Mouse (Mus musculus) lung, embryonic 15.5 days (tissue): ENCODE measurements around the gene Coq5. TPM values are rescaled to one million over a fixed set of nuclear protein-coding genes. Genes with fewer than 3 reads are reported as not detected.

ENCODE experiments used
- ATAC-seq: fragments of 200-750 bp; cut with Nextera tagmentation; 2 replicates; pipeline ENCODE4 v1.8.0; 2017; ENCODE audit warnings: moderate number of reproducible peaks, borderline replicate concordance; ENCODE audit not compliant: low FRiP score, low TSS enrichment; ENCODE audit errors: extremely low read depth
- H3K27ac ChIP-seq: fragments of 300-500 bp; sonication (generic); 2 replicates; pipeline ENCODE4 v1.5.1; 2015; ENCODE audit warnings: moderate library complexity, mild to moderate bottlenecking, inconsistent platforms
- H3K27me3 ChIP-seq: fragments of 300-500 bp; sonication (generic); 2 replicates; pipeline ENCODE4 v1.6.1; 2015; ENCODE audit warnings: inconsistent platforms
- H3K36me3 ChIP-seq: fragments of 300-500 bp; sonication (generic); 2 replicates; pipeline ENCODE4 v1.6.1; 2015; ENCODE audit warnings: inconsistent platforms
- H3K4me1 ChIP-seq: fragments of 300-500 bp; sonication (generic); 2 replicates; pipeline ENCODE4 v1.6.1; 2015; ENCODE audit warnings: inconsistent platforms
- H3K4me2 ChIP-seq: fragments of 300-500 bp; sonication (generic); 2 replicates; pipeline ENCODE4 v1.6.1; 2015; ENCODE audit warnings: inconsistent platforms, mild to moderate bottlenecking, moderate library complexity
- H3K4me3 ChIP-seq: fragments of 300-500 bp; sonication (generic); 2 replicates; pipeline ENCODE4 v1.5.1; 2015; ENCODE audit warnings: mild to moderate bottlenecking, inconsistent platforms
- H3K9ac ChIP-seq: fragments of 300-500 bp; sonication (generic); 2 replicates; pipeline ENCODE4 v1.6.1; 2015; ENCODE audit warnings: inconsistent platforms
- H3K9me3 ChIP-seq: fragments of 300-500 bp; sonication (generic); 2 replicates; pipeline ENCODE4 v1.6.1; 2016; ENCODE audit warnings: inconsistent platforms
- WGBS: fragments of 180-500 bp; shearing (Covaris S2); methylation state at CpG from one replicate; pipeline ENCODE4 v1.1.7; 2015; 5-methylcytosine and 5-hydroxymethylcytosine counted together
- polyA plus RNA-seq: library from polyadenylated mRNA; unstranded; fragments of >200 nt; fragmentation: Nextera tagmentation; extraction: Ambion mirVana; gene quantifications from 2 replicates; pipeline ENCODE4 v1.2.1, GENCODE M21; 2015

The Coq5 gene
- polyA plus RNA-seq, result 37.6 and 40.4 TPM in 2 replicates

- Histone ChIP-seq H3K4me3 (peak within 1 kb of the TSS; percentile 91), H3K9ac (peak within 1 kb of the TSS; percentile 82), H3K4me1 (peaks cover 6% of the 10 kb centered on the region; the same call in 1 of the 2 replicates), H3K27me3 (no peaks in the 10 kb centered on the region), H3K4me2 (peak within 1 kb of the TSS; percentile 88), H3K27ac (no peak within 1 kb of the TSS), H3K9me3 (no peaks in the 10 kb centered on the region), H3K36me3 (peaks cover 8% of the 10 kb centered on the region; the same call in 1 of the 2 replicates)
- 3% methylated on average over 45 of the region's 45 CpGs for WGBS
- ATAC-seq, result no peak; the same call in 1 of the 2 replicates
Measured at GRCm38 (mm10) chr5:115279226-115280049, at the start of gene Coq5. Coq5 (plus strand) TSS chr5:115279666.

- Histone ChIP-seq H3K4me1 (peaks cover 7% of the 10 kb centered on the region), H3K4me2 (peak overlapping the region; percentile 12; the same call in 1 of the 2 replicates), H3K9me3 (no peaks in the 10 kb centered on the region), H3K36me3 (no peaks in the 10 kb centered on the region), H3K4me3 (no peak overlapping the region), H3K9ac (no peak overlapping the region), H3K27me3 (peaks cover 17% of the 10 kb centered on the region), H3K27ac (no peak overlapping the region)
- ATAC-seq, result no peak
- 49% methylated on average over 15 of the region's 15 CpGs for WGBS
Measured at GRCm38 (mm10) chr5:115230830-115231551, 48.5 kb upstream of the Coq5 start.

DNA sequence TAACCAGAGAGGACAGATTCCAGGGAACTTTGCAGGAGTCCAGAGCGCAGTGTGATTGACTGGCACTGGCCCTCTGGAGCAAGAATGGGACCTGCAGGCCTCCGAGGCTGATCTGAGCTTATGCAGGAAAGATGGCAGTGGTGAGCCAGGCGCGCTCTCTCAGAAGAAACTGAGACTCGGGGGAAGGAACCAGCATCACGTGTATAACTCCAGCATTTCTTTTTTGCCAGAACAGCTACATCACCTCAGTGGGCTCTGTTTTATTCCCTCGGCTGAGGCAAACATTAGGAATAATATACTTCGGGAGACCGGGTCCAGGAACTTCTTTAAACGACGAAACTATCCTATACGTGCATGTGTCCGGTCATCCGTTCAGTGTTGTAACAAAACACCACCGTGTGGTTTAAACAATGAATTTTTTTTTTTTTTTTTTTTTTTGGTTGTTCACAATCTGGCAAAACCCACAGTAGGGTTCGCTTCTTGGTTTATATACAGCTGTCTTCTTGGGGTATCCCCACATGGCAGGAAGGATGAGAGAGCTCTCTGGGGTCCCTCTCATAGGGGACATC, 47.8 kb upstream of the Coq5 start:
- H3K9me3 ChIP-seq, result no peaks in the 10 kb centered on the region
- WGBS, result 43% methylated on average over 16 of the region's 16 CpGs
- peaks cover 7% of the 10 kb centered on the region for H3K4me1 ChIP-seq
- H3K36me3 ChIP-seq, result no peaks in the 10 kb centered on the region
- H3K4me3 ChIP-seq, result no peak overlapping the region
- H3K9ac ChIP-seq, result no peak overlapping the region
- no peak for ATAC-seq
- no peak overlapping the region for H3K27ac ChIP-seq
- H3K27me3 ChIP-seq, result peaks cover 17% of the 10 kb centered on the region
- H3K4me2 ChIP-seq, result peak overlapping the region; percentile 12; the same call in 1 of the 2 replicates

DNA sequence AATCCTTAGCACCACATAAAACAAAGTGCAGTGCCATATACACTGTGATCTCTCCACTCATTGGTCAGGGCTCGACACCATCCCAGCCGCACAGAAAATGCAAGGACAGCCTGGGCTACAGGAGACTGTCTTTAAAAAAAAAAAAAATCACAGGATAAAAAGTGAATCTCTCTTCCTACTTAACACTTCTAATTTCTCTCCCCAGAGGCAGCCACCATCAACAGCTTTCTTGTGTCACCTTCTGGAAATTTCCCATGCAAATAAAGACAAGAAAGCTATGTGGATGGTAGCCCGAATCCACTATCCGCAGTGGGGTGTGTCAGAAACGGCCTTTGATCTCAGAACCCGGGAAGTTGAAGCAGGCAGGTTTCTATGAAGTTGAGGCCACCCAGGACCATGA, 47.0 kb upstream of the Coq5 start:
- Histone ChIP-seq H3K4me3 (no peak overlapping the region), H3K9ac (no peak overlapping the region), H3K9me3 (no peaks in the 10 kb centered on the region), H3K4me2 (no peak overlapping the region), H3K27ac (no peak overlapping the region), H3K4me1 (peaks cover 9% of the 10 kb centered on the region), H3K27me3 (peaks cover 17% of the 10 kb centered on the region), H3K36me3 (no peaks in the 10 kb centered on the region)
- 47% methylated on average over 6 of the region's 6 CpGs for WGBS
- no peak for ATAC-seq

- no peak for ATAC-seq
- peaks cover 17% of the 10 kb centered on the region for H3K27me3 ChIP-seq
Measured at GRCm38 (mm10) chr5:115233031-115233780, 46.3 kb upstream of the Coq5 start.

GRCm38 (mm10) chr5:115234519-115234918, 44.9 kb upstream of the Coq5 start:
- no peak overlapping the region for H3K27ac ChIP-seq

More at GRCm38 (mm10) chr5:115233031-115233780, 46.3 kb upstream of the Coq5 start:
- no peak overlapping the region for H3K9ac ChIP-seq
- WGBS, result 81% methylated on average over 14 of the region's 14 CpGs
- no peak overlapping the region for H3K27ac ChIP-seq
- H3K4me1 ChIP-seq, result peaks cover 9% of the 10 kb centered on the region
- no peaks in the 10 kb centered on the region for H3K9me3 ChIP-seq
- no peaks in the 10 kb centered on the region for H3K36me3 ChIP-seq
- H3K4me3 ChIP-seq, result no peak overlapping the region
- no peak overlapping the region for H3K4me2 ChIP-seq

DNA sequence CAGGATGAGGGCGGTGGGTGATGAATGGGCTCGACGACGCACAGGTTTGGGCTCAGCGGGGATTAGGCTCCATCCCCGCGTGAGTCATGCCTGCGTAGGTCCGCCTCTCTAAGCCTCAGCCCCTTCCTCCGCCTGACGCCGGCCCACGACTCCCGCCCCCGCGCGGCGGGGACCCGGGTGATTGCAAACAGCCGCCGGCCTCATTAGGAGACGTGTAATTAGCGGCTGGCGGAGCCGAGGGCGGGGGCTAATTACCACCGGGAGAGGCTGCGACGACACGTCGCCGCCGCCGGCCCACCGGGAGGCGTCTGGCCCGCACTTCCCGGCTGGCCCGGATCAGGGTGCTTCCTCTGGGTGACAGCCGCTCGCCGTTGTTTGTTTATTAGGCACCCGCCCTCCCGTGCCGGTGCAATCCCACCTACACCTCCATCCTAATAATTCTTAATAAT, 44.1 kb upstream of the Coq5 start:
- Histone ChIP-seq H3K27me3 (peaks cover 17% of the 10 kb centered on the region), H3K4me2 (peak overlapping the region; percentile 99), H3K9ac (peak overlapping the region; percentile 63), H3K4me1 (peaks cover 18% of the 10 kb centered on the region), H3K36me3 (peaks cover 6% of the 10 kb centered on the region; the same call in 1 of the 2 replicates), H3K4me3 (peak overlapping the region; percentile 61), H3K27ac (no peak overlapping the region), H3K9me3 (no peaks in the 10 kb centered on the region)
- ATAC-seq, result peak; percentile 47; the same call in 1 of the 2 replicates
- WGBS, result 1% methylated on average over 45 of the region's 45 CpGs

More at GRCm38 (mm10) chr5:115234519-115234918, 44.9 kb upstream of the Coq5 start:
- 68% methylated on average over 6 of the region's 6 CpGs for WGBS
- H3K36me3 ChIP-seq, result no peaks in the 10 kb centered on the region
- no peak overlapping the region for H3K4me3 ChIP-seq
- peaks cover 18% of the 10 kb centered on the region for H3K4me1 ChIP-seq
- H3K9ac ChIP-seq, result no peak overlapping the region
- peaks cover 17% of the 10 kb centered on the region for H3K27me3 ChIP-seq
- no peak for ATAC-seq
- H3K9me3 ChIP-seq, result no peaks in the 10 kb centered on the region
- H3K4me2 ChIP-seq, result peak overlapping the region; percentile 99; the same call in 1 of the 2 replicates

DNA sequence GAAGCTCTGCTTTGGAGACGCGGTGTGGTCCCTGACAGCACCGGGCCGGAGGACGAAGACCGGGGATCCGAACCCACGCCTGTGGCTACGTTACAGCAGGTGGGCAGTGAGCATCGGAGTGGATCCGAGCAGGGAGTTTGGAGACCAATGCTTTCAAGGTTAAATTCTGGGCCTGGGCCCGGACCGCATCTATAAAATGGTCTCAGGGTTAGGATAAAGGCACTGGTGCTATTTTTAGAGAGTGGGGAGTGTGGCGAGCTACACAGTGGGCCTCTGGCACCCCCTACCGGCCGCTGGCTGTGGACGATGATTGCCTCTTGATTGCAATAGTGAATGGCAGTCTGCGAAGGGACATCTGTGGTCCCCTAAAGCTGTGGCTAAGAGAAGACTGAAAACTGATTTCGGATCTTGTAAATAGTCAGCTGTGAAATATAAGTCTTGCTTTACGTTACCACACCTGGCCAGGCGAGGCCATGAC, 43.6 kb upstream of the Coq5 start, which contains the start of gene Pop5:
Gene Pop5 (plus strand): TSS at position 51 of the 478 bp plus-strand sequence.
- H3K4me2 ChIP-seq, result peak within 1 kb of the TSS; percentile 99
- peaks cover 11% of the 10 kb centered on the region; the same call in 1 of the 2 replicates for H3K36me3 ChIP-seq
- peaks cover 17% of the 10 kb centered on the region for H3K27me3 ChIP-seq
- no peaks in the 10 kb centered on the region for H3K9me3 ChIP-seq
- peak within 1 kb of the TSS; percentile 61 for H3K4me3 ChIP-seq
- peaks cover 18% of the 10 kb centered on the region for H3K4me1 ChIP-seq
- peak within 1 kb of the TSS; percentile 63 for H3K9ac ChIP-seq
- peak; percentile 50; the same call in 1 of the 2 replicates for ATAC-seq
- under 1% methylated on average over 21 of the region's 21 CpGs for WGBS
- no peak within 1 kb of the TSS for H3K27ac ChIP-seq

GRCm38 (mm10) chr5:115237803-115238728, 41.4 kb upstream of the Coq5 start:
- peak overlapping the region; percentile 61 for H3K9ac ChIP-seq
- H3K4me2 ChIP-seq, result peak overlapping the region; percentile 84
- peak overlapping the region; percentile 70; the same call in 1 of the 2 replicates for H3K27ac ChIP-seq
- WGBS, result under 1% methylated on average over 88 of the region's 88 CpGs
- no peaks in the 10 kb centered on the region for H3K9me3 ChIP-seq
- H3K4me3 ChIP-seq, result peak overlapping the region; percentile 78
- H3K4me1 ChIP-seq, result peaks cover 18% of the 10 kb centered on the region
- peaks cover 32% of the 10 kb centered on the region for H3K36me3 ChIP-seq
- peaks cover 17% of the 10 kb centered on the region for H3K27me3 ChIP-seq
- peak; percentile 85 for ATAC-seq

- Histone ChIP-seq H3K27ac (no peak overlapping the region), H3K4me3 (peak overlapping the region; percentile 78), H3K9ac (peak overlapping the region; percentile 61; the same call in 1 of the 2 replicates), H3K4me2 (peak overlapping the region; percentile 84), H3K9me3 (no peaks in the 10 kb centered on the region), H3K27me3 (peaks cover 14% of the 10 kb centered on the region), H3K4me1 (peaks cover 18% of the 10 kb centered on the region), H3K36me3 (peaks cover 39% of the 10 kb centered on the region)
- ATAC-seq, result no peak
- 8% methylated on average over 11 of the region's 11 CpGs for WGBS
Measured at GRCm38 (mm10) chr5:115238729-115239195, 40.7 kb upstream of the Coq5 start.
